ENCODE assay signal across 11 mouse cellular contexts in the genomic region with DNA sequence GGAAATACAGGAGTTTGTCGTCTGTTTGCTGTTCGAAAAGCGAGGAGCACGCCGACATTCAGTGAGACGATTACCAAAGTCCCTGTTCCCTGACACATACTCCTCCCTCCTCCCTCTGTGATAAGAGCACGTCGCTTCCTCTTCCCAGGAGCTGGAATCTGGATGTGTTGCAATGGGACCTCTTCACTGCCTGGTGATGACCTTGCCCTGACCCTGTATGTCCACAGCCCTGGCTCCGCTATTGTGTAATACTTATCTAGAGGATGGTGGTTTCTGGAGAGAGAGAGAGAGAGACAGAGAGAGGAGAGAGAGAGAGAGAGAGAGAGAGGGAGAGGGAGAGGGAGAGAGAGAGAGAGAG. TPM values are rescaled to one million over a fixed set of nuclear protein-coding genes. Genes with fewer than 3 reads are reported as not detected.
A peak's percentile ranks its signal among the peaks of the same experiment; 100 is the strongest.
DNase-seq lines count a peak whose midpoint lies in the region; ATAC-seq and TF ChIP-seq lines count a peak whose summit lies in the region.
"Had no signal": no experiment of that assay in that cellular context is flagged by ENCODE, and none has a peak within 500 bp of the region (broad histone marks: within the 10 kb centered on the region; RNA-seq: fewer than 3 reads in every experiment).

No protein-coding gene starts in this region.

- no peak overlapping the region for H3K4me3 ChIP-seq in lung, adult 2 months (replicated peaks; ENCODE audit: extremely low read depth, low read depth, low read length)
- H3K4me3 ChIP-seq in heart, embryonic 16.5 days (ENCODE audit: low read length) = peak overlapping the region; percentile 19; the same call in 1 of the 2 replicates
- H3K4me3 ChIP-seq in liver, embryonic 16.5 days (ENCODE audit: low read depth, low read length) = no peak overlapping the region
- H3K4me3 ChIP-seq: forebrain, embryonic 13.5 days had no signal

- peak overlapping the region; percentile 48 for H3K27ac ChIP-seq in heart, embryonic 16.5 days (ENCODE audit: low read length)
- H3K27ac ChIP-seq in liver, embryonic 16.5 days (ENCODE audit: low read length) = peak overlapping the region; percentile 59
- H3K27ac ChIP-seq: forebrain, embryonic 13.5 days; kidney, postnatal 0 days; macrophage had no signal

- 31% methylated on average over 9 of the region's 9 CpGs for WGBS in lung, adult 2 months
- WGBS in heart, embryonic 16.5 days = 13% methylated on average over 9 of the region's 9 CpGs
- WGBS in liver, embryonic 16.5 days (ENCODE audit: insufficient replicate concordance) = 49% methylated on average over 9 of the region's 9 CpGs

- ATAC-seq in heart, embryonic 16.5 days (replicated peaks; ENCODE audit: extremely low read depth, insufficient read depth, low FRiP score) = peak; percentile 75; the same call in 1 of the 2 replicates
- ATAC-seq in liver, embryonic 16.5 days (ENCODE audit: low read depth) = peak; percentile 93

- no peaks in the 10 kb centered on the region for H3K9me3 ChIP-seq in heart, embryonic 16.5 days (replicated peaks; ENCODE audit: control insufficient read depth, low read length)
- H3K9me3 ChIP-seq in liver, embryonic 16.5 days (replicated peaks; ENCODE audit: control insufficient read depth, low read length) = no peaks in the 10 kb centered on the region
- H3K9me3 ChIP-seq: forebrain, embryonic 13.5 days had no signal

- H3K4me1 ChIP-seq in lung, adult 2 months (ENCODE audit: control insufficient read depth, insufficient read depth, low read length) = 0 out of 2 replicates have a peak, but pooled peaks cover 2% of the 10 kb centered on the region
- H3K4me1 ChIP-seq in heart, embryonic 16.5 days (ENCODE audit: control insufficient read depth, insufficient read depth, low read length) = peaks cover 18% of the 10 kb centered on the region
- H3K4me1 ChIP-seq in liver, embryonic 16.5 days (ENCODE audit: control insufficient read depth, low read depth, low read length) = peaks cover 2% of the 10 kb centered on the region; the same call in 1 of the 2 replicates

- no peak for TF ChIP-seq POLR2A in lung, adult 2 months (IDR thresholded peaks at IDR 0.05; ENCODE audit: borderline replicate concordance, extremely low read depth, low read depth, low read length)

- intact Hi-C loops in gastrocnemius, postnatal 36 days (cut with DNase I) = no loop called here

- no peaks in the 10 kb centered on the region for H3K27me3 ChIP-seq in heart, embryonic 16.5 days (ENCODE audit: control insufficient read depth, insufficient read depth, low read length)
- no peaks in the 10 kb centered on the region for H3K27me3 ChIP-seq in liver, embryonic 16.5 days (ENCODE audit: control insufficient read depth, insufficient read depth, low read depth, low read length)
- H3K27me3 ChIP-seq: forebrain, embryonic 13.5 days had no signal

- TF ChIP-seq CTCF in lung, adult 2 months (IDR thresholded peaks at IDR 0.05; ENCODE audit: insufficient read depth, low read length) = no peak

- peak overlapping the region; percentile 41; the same call in 1 of the 2 replicates for H3K9ac ChIP-seq in heart, embryonic 16.5 days (ENCODE audit: low read length)
- no peak overlapping the region for H3K9ac ChIP-seq in liver, embryonic 16.5 days (ENCODE audit: low read depth, low read length)
- H3K9ac ChIP-seq: forebrain, embryonic 13.5 days had no signal

- peak; percentile 53 to 74 for DNase-seq in lung, adult 18-20 months
- no peak for DNase-seq in lung, adult 2 months
- DNase-seq in yolk sac, embryonic 10.5 days (ENCODE audit: low spot score) = peak; percentile 90
- DNase-seq in ovary, postnatal 14 days (ENCODE audit: low spot score) = no peak
- DNase-seq in cerebellum, postnatal 25 days = no peak
- no peak for DNase-seq in gastrocnemius, postnatal 36 days

- no peaks in the 10 kb centered on the region for H3K36me3 ChIP-seq in heart, embryonic 16.5 days (ENCODE audit: control insufficient read depth, insufficient read depth)
- H3K36me3 ChIP-seq in liver, embryonic 16.5 days (ENCODE audit: control insufficient read depth, insufficient read depth) = no peaks in the 10 kb centered on the region

- H3K4me2 ChIP-seq in heart, embryonic 16.5 days (ENCODE audit: low read depth, low read length) = peak overlapping the region; percentile 52
- 0 out of 2 replicates have a peak overlapping the region, but pooled peaks have one; percentile 21 for H3K4me2 ChIP-seq in liver, embryonic 16.5 days (ENCODE audit: low read depth, low read length)
- H3K4me2 ChIP-seq: forebrain, embryonic 13.5 days had no signal

RNA-seq across cellular contexts. Expression of a gene that starts 16.0 kb away (rescaled TPM):
- polyA plus RNA-seq in lung, adult 2 months (2012; rRNA removed) = 16.6 and 17.6 TPM in 2 replicates
- 3.1 and 3.4 TPM in 2 replicates for polyA plus RNA-seq in heart, embryonic 16.5 days (2015; fragmentation: Nextera tagmentation; extraction: Ambion mirVana)
- 7.7 and 10.3 TPM in 2 replicates for polyA plus RNA-seq in liver, embryonic 16.5 days (2015; fragmentation: Nextera tagmentation; extraction: Ambion mirVana)
- total RNA-seq in gastrocnemius, postnatal 36 days (2021) = 1 to 10 TPM; 1.6 to 2.5 TPM
- polyA plus RNA-seq: macrophage had no signal

RNA-seq across cellular contexts. Expression of a gene that starts 56.8 kb away (rescaled TPM):
- 110 and 128 TPM in 2 replicates for polyA plus RNA-seq in lung, adult 2 months (2012; rRNA removed)
- polyA plus RNA-seq in heart, embryonic 16.5 days (2015; fragmentation: Nextera tagmentation; extraction: Ambion mirVana) = 455 and 485 TPM in 2 replicates
- 109 and 112 TPM in 2 replicates for polyA plus RNA-seq in liver, embryonic 16.5 days (2015; fragmentation: Nextera tagmentation; extraction: Ambion mirVana)
- total RNA-seq in gastrocnemius, postnatal 36 days (2021) = 100 to 1,000 TPM; 115 TPM

Comparison
In these comparisons a context has a peak if more than half of its experiments do, and no peak if none do; other contexts are left out.
1. DNase-seq: peak in lung, adult 18-20 months (2 of 2) and yolk sac, embryonic 10.5 days (single experiment); none in lung, adult 2 months (single experiment), ovary, postnatal 14 days (single experiment), cerebellum, postnatal 25 days (0 of 2) and gastrocnemius, postnatal 36 days (0 of 2).